Mouse (Mus musculus) myocyte (in vitro differentiated cells): ENCODE results near the gene AU022751. TPM values are rescaled to one million over a fixed set of nuclear protein-coding genes. Genes with fewer than 3 reads are reported as not detected.

Experiments
- polyA plus RNA-seq: library from polyadenylated mRNA; unstranded; fragments of >200 nt; fragmentation: generic; extraction: Trizol; gene quantifications from one replicate; pipeline ENCODE4 v1.2.1, GENCODE M21; 2012; ENCODE audit warnings: missing spikeins

AU022751 gene
- polyA plus RNA-seq, 1 experiment, result not detected

Other genes starting within 250 kb of the AU022751 start
- gene Nudt11, start 36.0 kb downstream of the AU022751 start, polyA plus RNA-seq, result not detected
- gene Nudt10, start 89.6 kb upstream of the AU022751 start, polyA plus RNA-seq, result 0.02 TPM
- not detected for gene Bmp15, start 237.3 kb upstream of the AU022751 start, polyA plus RNA-seq